Mouse (Mus musculus): ENCODE results near the gene Zfp990. TPM values are rescaled to one million over a fixed set of nuclear protein-coding genes. Genes with fewer than 3 reads are reported as not detected.
"Not testable (repeated sequence)": the region's sequence is repeated elsewhere in the genome, so short reads cannot be mapped to it uniquely, and the experiment has no call there.

Gene Zfp990
- polyA plus RNA-seq (2015; fragmentation: Nextera tagmentation; extraction: Ambion mirVana) = 0.06 and 0.12 TPM in 2 replicates

GRCm38 (mm10) chr4:145510459-145510858 lies at the start of gene Zfp990:
TSS of gene Zfp990 (plus strand) at chr4:145510759.
- not testable (repeated sequence) for H3K4me1 ChIP-seq (replicated peaks); H3K4me2 ChIP-seq; H3K9me3 ChIP-seq; H3K27me3 ChIP-seq; H3K27ac ChIP-seq; H3K4me3 ChIP-seq; H3K36me3 ChIP-seq; H3K9ac ChIP-seq; ATAC-seq (ENCODE audit: low FRiP score)
- WGBS = 98% methylated on average over 4 of the region's 4 CpGs

DNA sequence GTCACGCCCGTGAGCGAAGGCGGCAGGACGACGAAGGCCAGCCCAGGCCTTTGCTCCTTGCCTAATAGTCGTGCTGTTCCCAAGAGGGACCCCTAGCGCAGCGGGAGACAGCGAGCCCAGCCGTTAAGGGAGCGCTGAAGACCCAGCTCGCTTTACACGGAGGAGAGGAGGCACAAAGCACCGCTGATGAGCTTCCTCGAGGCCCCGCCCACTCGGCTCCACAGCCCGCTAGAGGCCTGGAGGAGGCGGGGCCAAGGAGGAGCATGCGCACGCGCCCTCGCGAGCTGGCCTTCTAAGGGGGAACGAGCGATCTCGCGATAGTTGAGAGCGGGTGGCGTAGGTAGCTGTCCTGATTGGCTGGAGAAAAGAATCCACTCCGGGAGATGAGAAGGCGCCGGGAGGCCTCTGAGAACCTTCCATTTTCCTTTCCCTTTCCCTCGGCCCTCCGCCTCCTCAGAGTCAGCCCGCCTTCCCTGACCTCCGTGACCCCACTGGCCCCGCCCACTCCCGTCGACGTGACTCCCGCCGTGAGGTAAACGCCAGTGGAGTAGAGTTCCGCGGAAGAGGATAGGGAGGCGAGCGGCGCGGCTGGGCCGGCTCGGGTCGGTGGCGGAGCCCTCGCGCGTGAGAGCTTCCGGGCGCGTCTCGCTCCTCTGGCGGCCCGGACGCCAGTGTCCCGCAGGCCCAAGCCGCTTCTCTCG lies 46.9 kb upstream of the Zfp990 start:
- Histone ChIP-seq H3K4me3 (peak overlapping the region; percentile 43), H3K4me2 (peak overlapping the region; percentile 54), H3K9ac (peak overlapping the region; percentile 56; the same call in 1 of the 2 replicates)
- H3K36me3 ChIP-seq; H3K9me3 ChIP-seq; H3K27me3 ChIP-seq; H3K27ac ChIP-seq; H3K4me1 ChIP-seq (replicated peaks): not testable (repeated sequence)
- ATAC-seq (ENCODE audit: low FRiP score) = peak; percentile 73; the same call in 1 of the 2 replicates
- 16% methylated on average over 66 of the region's 68 CpGs for WGBS

- Histone ChIP-seq H3K27me3 (no peaks in the 10 kb centered on the region), H3K9me3 (peaks cover 29% of the 10 kb centered on the region), H3K9ac (no peak overlapping the region), H3K4me2 (no peak overlapping the region), H3K4me1 (replicated peaks) (no peaks in the 10 kb centered on the region), H3K27ac (no peak overlapping the region), H3K36me3 (no peaks in the 10 kb centered on the region), H3K4me3 (no peak overlapping the region)
- WGBS = 86% methylated on average over 3 of the region's 3 CpGs
- no peak for ATAC-seq (ENCODE audit: low FRiP score)
Measured at GRCm38 (mm10) chr4:145478128-145478527, 32.4 kb upstream of the Zfp990 start.

- H3K4me1 ChIP-seq (replicated peaks); H3K4me2 ChIP-seq; H3K27me3 ChIP-seq; H3K27ac ChIP-seq; H3K36me3 ChIP-seq; H3K9ac ChIP-seq; H3K4me3 ChIP-seq; ATAC-seq (ENCODE audit: low FRiP score): not testable (repeated sequence)
- H3K9me3 ChIP-seq = peaks cover 37% of the 10 kb centered on the region
- 90% methylated on average over 8 of the region's 8 CpGs for WGBS
Measured at GRCm38 (mm10) chr4:145480699-145481098, 29.9 kb upstream of the Zfp990 start.

- H3K9ac ChIP-seq = no peak overlapping the region
- ATAC-seq (ENCODE audit: low FRiP score) = no peak
- peaks cover 11% of the 10 kb centered on the region; the same call in 1 of the 2 replicates for H3K9me3 ChIP-seq
- H3K36me3 ChIP-seq = no peaks in the 10 kb centered on the region
- no peak overlapping the region for H3K4me3 ChIP-seq
- H3K27me3 ChIP-seq = no peaks in the 10 kb centered on the region
- no peak overlapping the region for H3K27ac ChIP-seq
- no peak overlapping the region for H3K4me2 ChIP-seq
- no peaks in the 10 kb centered on the region for H3K4me1 ChIP-seq (replicated peaks)
Measured at GRCm38 (mm10) chr4:145489396-145489795, 21.2 kb upstream of the Zfp990 start.

DNA sequence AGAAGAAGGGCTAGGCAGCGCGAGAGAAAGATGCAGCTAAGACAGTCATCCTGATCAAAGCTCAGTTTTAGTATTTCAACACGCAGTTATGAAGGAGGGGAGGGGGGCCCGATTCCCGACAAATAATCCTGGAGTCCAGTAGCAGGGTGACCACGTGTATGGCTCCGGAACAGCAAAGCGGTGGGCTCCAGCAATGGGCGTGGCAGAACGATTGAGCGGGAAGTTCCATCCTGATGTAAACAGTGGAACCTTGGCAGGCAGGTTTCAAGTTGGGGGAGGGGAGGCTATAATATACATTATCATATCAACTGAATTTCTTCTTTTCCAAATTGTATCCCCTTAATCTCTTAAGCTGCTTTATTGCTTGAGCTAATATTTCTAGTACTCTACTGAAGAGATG lies 18.4 kb upstream of the Zfp990 start:
- Histone ChIP-seq H3K27me3 (no peaks in the 10 kb centered on the region), H3K9me3 (peaks cover 6% of the 10 kb centered on the region; the same call in 1 of the 2 replicates), H3K36me3 (no peaks in the 10 kb centered on the region), H3K27ac (no peak overlapping the region), H3K9ac (no peak overlapping the region), H3K4me1 (replicated peaks) (no peaks in the 10 kb centered on the region), H3K4me3 (no peak overlapping the region), H3K4me2 (no peak overlapping the region)
- ATAC-seq (ENCODE audit: low FRiP score) = no peak
- WGBS = 84% methylated on average over 11 of the region's 11 CpGs

- not testable (repeated sequence) for H3K27ac ChIP-seq; H3K4me2 ChIP-seq; H3K9ac ChIP-seq; ATAC-seq (ENCODE audit: low FRiP score); H3K4me1 ChIP-seq (replicated peaks); H3K36me3 ChIP-seq; H3K4me3 ChIP-seq; H3K27me3 ChIP-seq; H3K9me3 ChIP-seq
- 72% methylated on average over 2 of the region's 2 CpGs for whole genome bisulfite sequencing
Measured at GRCm38 (mm10) chr4:145493316-145493715, 17.2 kb upstream of the Zfp990 start.

DNA sequence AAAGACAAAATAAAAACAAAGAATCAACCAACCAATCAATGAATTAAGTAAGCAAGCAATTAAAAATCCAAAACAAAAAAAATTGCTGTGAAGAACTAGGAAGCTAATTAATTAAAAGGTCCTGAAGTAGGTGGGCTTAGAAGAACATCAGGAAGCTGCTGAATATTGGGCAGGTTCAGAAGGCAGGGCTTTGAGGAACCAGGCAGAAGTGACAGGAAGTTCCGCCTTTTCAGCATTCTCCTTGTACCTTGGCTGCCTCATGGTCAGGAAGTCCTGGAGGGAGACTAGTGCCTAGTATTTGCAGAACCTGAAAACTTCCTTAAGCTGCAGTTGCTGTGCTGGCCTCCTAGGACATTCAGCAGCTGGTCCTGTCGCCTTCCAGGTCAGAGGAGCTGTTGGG lies 4.1 kb downstream of the Zfp990 start:
- not testable (repeated sequence) for H3K36me3 ChIP-seq; ATAC-seq (ENCODE audit: low FRiP score); H3K9me3 ChIP-seq; H3K27me3 ChIP-seq; H3K4me1 ChIP-seq (replicated peaks); H3K4me2 ChIP-seq; H3K9ac ChIP-seq; H3K4me3 ChIP-seq; H3K27ac ChIP-seq
- WGBS = 58% methylated on average over 2 of the region's 2 CpGs

DNA sequence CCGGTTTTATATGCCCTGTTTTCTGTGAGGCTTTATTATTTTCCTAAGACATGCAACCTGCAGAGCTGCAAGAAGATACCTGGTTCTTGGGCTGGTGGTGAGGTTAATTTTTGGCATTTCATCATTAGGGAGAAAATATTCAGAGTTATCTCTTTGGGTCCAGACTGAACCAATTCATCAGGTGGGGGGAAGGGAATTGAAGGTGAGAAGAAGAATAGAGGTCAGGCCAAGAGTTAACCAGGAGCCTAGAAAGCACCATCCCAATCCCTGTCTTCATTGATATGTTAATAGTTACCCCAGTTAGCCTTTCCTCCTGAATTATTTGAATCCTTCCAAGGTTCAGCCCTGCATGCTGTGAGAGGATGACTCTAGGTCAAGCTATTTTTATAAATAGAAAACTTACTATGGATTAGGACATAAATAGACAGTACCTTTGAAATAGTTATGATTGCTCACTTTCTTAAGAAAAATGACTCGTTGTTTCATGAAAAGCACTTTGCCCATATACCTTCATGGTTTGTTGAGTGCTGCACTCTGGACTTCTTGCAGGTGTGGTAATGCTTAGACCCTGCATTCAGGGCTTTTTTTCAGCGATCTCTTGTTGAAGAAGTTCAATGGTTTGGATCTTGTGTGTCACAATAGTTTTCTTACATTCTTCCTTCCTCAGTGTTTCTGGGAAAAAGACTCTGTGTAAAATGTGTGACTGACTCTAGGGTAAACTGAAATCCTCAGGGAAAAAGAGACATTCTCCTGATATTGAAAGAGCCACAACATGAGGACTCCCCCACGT lies 5.4 kb downstream of the Zfp990 start:
- not testable (repeated sequence) for ATAC-seq (ENCODE audit: low FRiP score); H3K27me3 ChIP-seq; H3K27ac ChIP-seq; H3K4me3 ChIP-seq; H3K4me1 ChIP-seq (replicated peaks); H3K9me3 ChIP-seq; H3K9ac ChIP-seq; H3K4me2 ChIP-seq; H3K36me3 ChIP-seq
- WGBS = 80% methylated on average over 4 of the region's 4 CpGs

GRCm38 (mm10) chr4:145517391-145517790 lies 6.8 kb downstream of the Zfp990 start:
- H3K9me3 ChIP-seq; H3K36me3 ChIP-seq; H3K4me1 ChIP-seq (replicated peaks); H3K27ac ChIP-seq; ATAC-seq (ENCODE audit: low FRiP score); H3K9ac ChIP-seq; H3K4me2 ChIP-seq; H3K4me3 ChIP-seq; H3K27me3 ChIP-seq: not testable (repeated sequence)
- WGBS = 94% methylated on average over 1 of the region's 1 CpGs

DNA sequence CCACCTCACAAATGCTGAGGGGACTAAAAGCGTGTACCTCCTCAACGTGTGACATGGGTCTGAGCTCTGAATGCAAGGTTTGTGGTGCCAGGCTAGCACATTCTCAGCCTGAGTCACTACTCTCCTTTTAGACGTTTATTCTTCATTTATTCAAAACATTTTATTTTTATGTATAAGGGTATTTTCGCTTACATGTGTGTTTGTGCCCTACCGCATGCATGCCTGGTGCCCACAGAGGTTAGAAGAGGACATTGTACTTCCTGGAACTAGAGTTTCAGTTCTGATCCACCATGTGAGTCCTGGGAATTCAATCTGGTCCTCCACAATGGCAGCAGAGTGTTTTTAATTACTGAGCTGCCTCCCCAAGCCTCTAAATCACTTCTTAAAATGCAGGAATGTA lies 33.3 kb downstream of the Zfp990 start:
- not testable (repeated sequence) for H3K4me1 ChIP-seq (replicated peaks); ATAC-seq (ENCODE audit: low FRiP score); H3K27ac ChIP-seq; H3K36me3 ChIP-seq; H3K4me2 ChIP-seq; H3K4me3 ChIP-seq; H3K9ac ChIP-seq; H3K27me3 ChIP-seq
- H3K9me3 ChIP-seq = peaks cover 49% of the 10 kb centered on the region
- WGBS = 86% methylated on average over 5 of the region's 5 CpGs

GRCm38 (mm10) chr4:145545106-145545505 lies 34.5 kb downstream of the Zfp990 start:
- not testable (repeated sequence) for H3K4me3 ChIP-seq; ATAC-seq (ENCODE audit: low FRiP score); H3K4me1 ChIP-seq (replicated peaks); H3K36me3 ChIP-seq; H3K27me3 ChIP-seq; H3K27ac ChIP-seq; H3K9ac ChIP-seq; H3K4me2 ChIP-seq
- peaks cover 50% of the 10 kb centered on the region for H3K9me3 ChIP-seq
- WGBS = 18% methylated on average over 2 of the region's 2 CpGs

Data from hindbrain, embryonic 13.5 days (tissue).